37 mouse cellular contexts compared by ENCODE assay signal in genomic region chr4:154366836-154367235, GRCm38 (mm10). TPM values are rescaled to one million over a fixed set of nuclear protein-coding genes. Genes with fewer than 3 reads are reported as not detected.
DNase-seq lines count a peak whose midpoint lies in the region; ATAC-seq and TF ChIP-seq lines count a peak whose summit lies in the region.
"Had no signal": no experiment of that assay in that cellular context is flagged by ENCODE, and none has a peak within 500 bp of the region (broad histone marks: within the 10 kb centered on the region; RNA-seq: fewer than 3 reads in every experiment).

No protein-coding gene starts in this region.

- no peaks in the 10 kb centered on the region for H3K9me3 ChIP-seq in intestine, postnatal 0 days (ENCODE audit: control insufficient read depth)
- H3K9me3 ChIP-seq in intestine, embryonic 15.5 days, result no peaks in the 10 kb centered on the region
- H3K9me3 ChIP-seq in E14TG2a.4 (ENCODE audit: low read length), result no peaks in the 10 kb centered on the region
- H3K9me3 ChIP-seq: limb, embryonic 12.5 days; megakaryocyte, embryonic 14.5 days; midbrain, embryonic 15.5 days had no signal

- no peak overlapping the region for H3K4me2 ChIP-seq in intestine, postnatal 0 days (replicated peaks; ENCODE audit: low read depth)
- no peak overlapping the region for H3K4me2 ChIP-seq in intestine, embryonic 15.5 days (replicated peaks)
- H3K4me2 ChIP-seq: heart, embryonic 11.5 days; limb, embryonic 12.5 days; midbrain, embryonic 15.5 days had no signal

- intact Hi-C loops in gastrocnemius, adult 2 months (cut with DNase I), result no loop called here
- intact Hi-C loops in gastrocnemius, postnatal 36 days (cut with DNase I), result no loop called here

- TF ChIP-seq CTCF in gastrocnemius, adult 2 months (IDR thresholded peaks at IDR 0.05), result peak; percentile 20; the same call in 1 of the 2 replicates
- peak; percentile 59 for TF ChIP-seq CTCF in intestine, postnatal 0 days (IDR thresholded peaks at IDR 0.05; ENCODE audit: low read depth)
- TF ChIP-seq CTCF in lung, adult 2 months (IDR thresholded peaks at IDR 0.05; ENCODE audit: insufficient read depth, low read length), result peak; percentile 35; the same call in 1 of the 2 replicates
- TF ChIP-seq CTCF in E14TG2a.4 (conservative IDR thresholded peaks at IDR 0.05; ENCODE audit: low read length), result 0 out of 2 replicates have a peak, but pooled peaks have one; percentile 9
- no peak for TF ChIP-seq CTCF in thymus, adult 2 months (IDR thresholded peaks at IDR 0.05; ENCODE audit: borderline replicate concordance, control insufficient read depth, extremely low read depth, insufficient read depth, low read length, poor library complexity)

- no peaks in the 10 kb centered on the region for H3K4me1 ChIP-seq in intestine, postnatal 0 days (replicated peaks; ENCODE audit: control insufficient read depth, insufficient read depth, low read length)
- H3K4me1 ChIP-seq in intestine, embryonic 15.5 days (replicated peaks), result no peaks in the 10 kb centered on the region
- H3K4me1 ChIP-seq in lung, adult 2 months (ENCODE audit: control insufficient read depth, insufficient read depth, low read length), result no peaks in the 10 kb centered on the region
- peaks cover 78% of the 10 kb centered on the region for H3K4me1 ChIP-seq in E14TG2a.4 (replicated peaks; ENCODE audit: low read depth, low read length)
- H3K4me1 ChIP-seq in thymus, adult 2 months (replicated peaks; ENCODE audit: control insufficient read depth, insufficient read depth, low read length), result no peaks in the 10 kb centered on the region
- H3K4me1 ChIP-seq: megakaryocyte, embryonic 14.5 days; midbrain, embryonic 15.5 days had no signal

- no peak overlapping the region for H3K27ac ChIP-seq in gastrocnemius, adult 2 months
- H3K27ac ChIP-seq in intestine, postnatal 0 days (ENCODE audit: low read depth, low read length), result no peak overlapping the region
- H3K27ac ChIP-seq in intestine, embryonic 15.5 days, result no peak overlapping the region
- H3K27ac ChIP-seq in thymus, adult 2 months (ENCODE audit: control insufficient read depth, insufficient read depth, low read length), result no peak overlapping the region
- H3K27ac ChIP-seq: midbrain, embryonic 15.5 days had no signal

- no peak overlapping the region for H3K4me3 ChIP-seq in gastrocnemius, adult 2 months
- no peak overlapping the region for H3K4me3 ChIP-seq in intestine, postnatal 0 days (ENCODE audit: low read depth, low read length)
- H3K4me3 ChIP-seq in intestine, embryonic 15.5 days (replicated peaks), result no peak overlapping the region
- no peak overlapping the region for H3K4me3 ChIP-seq in lung, adult 2 months (replicated peaks; ENCODE audit: extremely low read depth, low read depth, low read length)
- H3K4me3 ChIP-seq in E14TG2a.4 (replicated peaks; ENCODE audit: low read length), result no peak overlapping the region
- no peak overlapping the region for H3K4me3 ChIP-seq in thymus, adult 2 months (ENCODE audit: control insufficient read depth, insufficient read depth, low read length)
- H3K4me3 ChIP-seq: erythroblast, embryonic 14.5 days; limb, embryonic 12.5 days; megakaryocyte, embryonic 14.5 days; midbrain, embryonic 15.5 days had no signal

- 86% methylated on average over 6 of the region's 6 CpGs for WGBS in intestine, postnatal 0 days
- 83% methylated on average over 6 of the region's 6 CpGs for WGBS in intestine, embryonic 15.5 days
- WGBS in lung, adult 2 months, result 84% methylated on average over 6 of the region's 6 CpGs
- 90% methylated on average over 6 of the region's 6 CpGs for WGBS in thymus, adult 2 months

- no peak for DNase-seq in gastrocnemius, adult 2 months
- DNase-seq in gastrocnemius, postnatal 36 days, result no peak
- no peak for DNase-seq in lung, adult 2 months
- DNase-seq in lung, postnatal 14 days, result no peak
- DNase-seq in thymus, adult 2 months, result no peak
- DNase-seq: adrenal gland, postnatal 14 days; cerebellum, adult 11 months; cerebellum, adult 9-10 months; cerebellum, postnatal 36 days; kidney, adult 11 months; kidney, postnatal 36 days; layer of hippocampus, postnatal 36 days; lung, postnatal 4 days; spleen, adult 18-20 months; thymus, adult 18-20 months; thymus, postnatal 36 days had no signal

- H3K27me3 ChIP-seq in intestine, postnatal 0 days (replicated peaks; ENCODE audit: control insufficient read depth, insufficient read depth, low read length), result no peaks in the 10 kb centered on the region
- no peaks in the 10 kb centered on the region for H3K27me3 ChIP-seq in intestine, embryonic 15.5 days (replicated peaks)
- H3K27me3 ChIP-seq in E14TG2a.4 (ENCODE audit: insufficient read depth, low read length), result peaks cover 71% of the 10 kb centered on the region
- no peaks in the 10 kb centered on the region for H3K27me3 ChIP-seq in thymus, adult 2 months (ENCODE audit: control insufficient read depth, insufficient read depth, low read length)
- H3K27me3 ChIP-seq: limb, embryonic 12.5 days; midbrain, embryonic 15.5 days had no signal

- no peaks in the 10 kb centered on the region for H3K36me3 ChIP-seq in intestine, postnatal 0 days (ENCODE audit: control insufficient read depth, insufficient read depth)
- no peaks in the 10 kb centered on the region for H3K36me3 ChIP-seq in intestine, embryonic 15.5 days
- no peaks in the 10 kb centered on the region for H3K36me3 ChIP-seq in E14TG2a.4 (ENCODE audit: insufficient read depth, low read length)
- no peaks in the 10 kb centered on the region for H3K36me3 ChIP-seq in thymus, adult 2 months (ENCODE audit: control insufficient read depth, insufficient read depth, low read length)
- H3K36me3 ChIP-seq: midbrain, embryonic 15.5 days had no signal

- no peak overlapping the region for H3K9ac ChIP-seq in intestine, postnatal 0 days (ENCODE audit: low read depth, low read length)
- no peak overlapping the region for H3K9ac ChIP-seq in intestine, embryonic 15.5 days
- H3K9ac ChIP-seq: limb, embryonic 12.5 days; midbrain, embryonic 15.5 days had no signal

- TF ChIP-seq POLR2A in lung, adult 2 months (IDR thresholded peaks at IDR 0.05; ENCODE audit: borderline replicate concordance, extremely low read depth, low read depth, low read length), result no peak
- no peak for TF ChIP-seq POLR2A in thymus, adult 2 months (IDR thresholded peaks at IDR 0.05; ENCODE audit: control insufficient read depth, extremely low read depth, insufficient read depth, low read length, poor library complexity)

- no peak for ATAC-seq in intestine, postnatal 0 days
- ATAC-seq in intestine, embryonic 15.5 days, result no peak
- ATAC-seq: forebrain, embryonic 16.5 days; midbrain, embryonic 15.5 days had no signal

RNA-seq across cellular contexts. Expression of gene B230104I21Rik, which starts 30.9 kb away (rescaled TPM):
- not detected for total RNA-seq in gastrocnemius, adult 2 months (2021)
- total RNA-seq in gastrocnemius, postnatal 36 days (2021), result not detected
- not detected in 2 replicates for polyA plus RNA-seq in intestine, postnatal 0 days (2015; fragmentation: Nextera tagmentation; extraction: Ambion mirVana)
- not detected in 2 replicates for polyA plus RNA-seq in intestine, embryonic 15.5 days (2015; fragmentation: Nextera tagmentation; extraction: Ambion mirVana)
- polyA plus RNA-seq in lung, adult 2 months (2012; rRNA removed), result not detected in 2 replicates
- polyA plus RNA-seq in thymus, adult 2 months (2012; rRNA removed), result not detected in 2 replicates
- total RNA-seq: adrenal gland, postnatal 14 days; gastrocnemius, adult 8-10 months; hematopoietic stem cell, adult 5-6 weeks; left cerebral cortex, postnatal 14 days; liver, adult 2 months; neutrophil, adult 5-6 weeks had no signal
- polyA plus RNA-seq: embryonic facial prominence, embryonic 14.5 days; erythroblast, embryonic 14.5 days; forebrain, embryonic 11.5 days; forebrain, embryonic 16.5 days; gonadal fat pad, adult 2 months; heart, postnatal 0 days; kidney, embryonic 14.5 days; liver, adult 2 months; liver, embryonic 16.5 days; midbrain, embryonic 15.5 days; stomach, embryonic 16.5 days had no signal
